Mouse (Mus musculus) thymus, adult 2 months (tissue): Measurements from ENCODE around the gene Adtrp.

Experiments
- CTCF ChIP-seq: fragments of 200-500 bp; IDR thresholded peaks from 2 replicates; pipeline ENCODE4 v1.5.1; 2012; ENCODE audit warnings: mild to moderate bottlenecking, control low read depth, low read length, moderate library complexity, borderline replicate concordance; ENCODE audit not compliant: control insufficient read depth, poor library complexity, insufficient read depth; ENCODE audit errors: extremely low read depth
- POLR2A ChIP-seq: fragments of 200-500 bp; IDR thresholded peaks from 2 replicates; pipeline ENCODE4 v1.6.1; 2012; ENCODE audit warnings: mild to moderate bottlenecking, low read length, control low read depth, moderate library complexity; ENCODE audit not compliant: control insufficient read depth, poor library complexity, insufficient read depth; ENCODE audit errors: extremely low read depth

GRCm38 (mm10) chr13:41819918-41820317 is 27.6 kb downstream of the Adtrp start:
- TF ChIP-seq CTCF (no peak), POLR2A (no peak)
